Comparison of ENCODE assay signal across 10 mouse cellular contexts in genomic region chr1:134381795-134382625, GRCm38 (mm10). TPM values are rescaled to one million over a fixed set of nuclear protein-coding genes. Genes with fewer than 3 reads are reported as not detected.
DNase-seq lines count a peak whose midpoint lies in the region; ATAC-seq and TF ChIP-seq lines count a peak whose summit lies in the region.
"Had no signal": no experiment of that assay in that cellular context is flagged by ENCODE, and none has a peak within 500 bp of the region (broad histone marks: within the 10 kb centered on the region; RNA-seq: fewer than 3 reads in every experiment).

No protein-coding gene starts in this region.

- H3K27ac ChIP-seq in gastrocnemius, adult 2 months = peak overlapping the region; percentile 83
- peak overlapping the region; percentile 27; the same call in 1 of the 2 replicates for H3K27ac ChIP-seq in heart, embryonic 16.5 days (ENCODE audit: low read length)
- H3K27ac ChIP-seq in liver, embryonic 12.5 days = no peak overlapping the region
- no peak overlapping the region for H3K27ac ChIP-seq in neural tube, embryonic 13.5 days (replicated peaks)

- 6% methylated on average over 19 of the region's 19 CpGs for WGBS in heart, embryonic 16.5 days
- WGBS in liver, embryonic 12.5 days (ENCODE audit: insufficient replicate concordance) = 6% methylated on average over 19 of the region's 19 CpGs
- WGBS in neural tube, embryonic 13.5 days = 13% methylated on average over 19 of the region's 19 CpGs

- intact Hi-C loops in gastrocnemius, adult 2 months (cut with DNase I) = no loop called here

- no peak for ATAC-seq in heart, embryonic 16.5 days (replicated peaks; ENCODE audit: extremely low read depth, insufficient read depth, low FRiP score)
- no peak for ATAC-seq in liver, embryonic 12.5 days
- ATAC-seq in neural tube, embryonic 13.5 days (ENCODE audit: low read depth) = no peak

- peak overlapping the region; percentile 75 for H3K4me2 ChIP-seq in heart, embryonic 16.5 days (ENCODE audit: low read depth, low read length)
- H3K4me2 ChIP-seq in liver, embryonic 12.5 days = peak overlapping the region; percentile 59
- peak overlapping the region; percentile 50 for H3K4me2 ChIP-seq in neural tube, embryonic 13.5 days

- peak overlapping the region; percentile 60 for H3K4me3 ChIP-seq in gastrocnemius, adult 2 months
- H3K4me3 ChIP-seq in heart, embryonic 16.5 days (ENCODE audit: low read length) = peak overlapping the region; percentile 44
- peak overlapping the region; percentile 9; the same call in 1 of the 2 replicates for H3K4me3 ChIP-seq in liver, embryonic 12.5 days
- H3K4me3 ChIP-seq in neural tube, embryonic 13.5 days = peak overlapping the region; percentile 24

- no peaks in the 10 kb centered on the region for H3K36me3 ChIP-seq in heart, embryonic 16.5 days (ENCODE audit: control insufficient read depth, insufficient read depth)
- no peaks in the 10 kb centered on the region for H3K36me3 ChIP-seq in liver, embryonic 12.5 days
- H3K36me3 ChIP-seq in neural tube, embryonic 13.5 days = no peaks in the 10 kb centered on the region

- H3K27me3 ChIP-seq in heart, embryonic 16.5 days (ENCODE audit: control insufficient read depth, insufficient read depth, low read length) = peaks cover 2% of the 10 kb centered on the region; the same call in 1 of the 2 replicates
- peaks cover 8% of the 10 kb centered on the region; the same call in 1 of the 2 replicates for H3K27me3 ChIP-seq in liver, embryonic 12.5 days (replicated peaks)
- no peaks in the 10 kb centered on the region for H3K27me3 ChIP-seq in neural tube, embryonic 13.5 days

- no peak for TF ChIP-seq CTCF in gastrocnemius, adult 2 months (IDR thresholded peaks at IDR 0.05)

- H3K9ac ChIP-seq in heart, embryonic 16.5 days (ENCODE audit: low read length) = peak overlapping the region; percentile 70
- peak overlapping the region; percentile 20; the same call in 1 of the 2 replicates for H3K9ac ChIP-seq in liver, embryonic 12.5 days
- peak overlapping the region; percentile 41 for H3K9ac ChIP-seq in neural tube, embryonic 13.5 days

- no peak for DNase-seq in gastrocnemius, adult 2 months
- no peak for DNase-seq in gastrocnemius, adult 8-10 months (ENCODE audit: low spot score in 2 of 2)
- DNase-seq in embryo, embryonic 10.5 days (ENCODE audit: low spot score) = peak; percentile 54
- DNase-seq in spleen, adult 12 weeks (ENCODE audit: low spot score) = no peak
- no peak for DNase-seq in frontal cortex, postnatal 25 days (ENCODE audit: low spot score in 2 of 2)

- peaks cover 5% of the 10 kb centered on the region for H3K4me1 ChIP-seq in heart, embryonic 16.5 days (ENCODE audit: control insufficient read depth, insufficient read depth, low read length)
- no peaks in the 10 kb centered on the region for H3K4me1 ChIP-seq in liver, embryonic 12.5 days
- H3K4me1 ChIP-seq in neural tube, embryonic 13.5 days (replicated peaks) = peaks cover 10% of the 10 kb centered on the region

- peaks cover 4% of the 10 kb centered on the region; the same call in 1 of the 2 replicates for H3K9me3 ChIP-seq in heart, embryonic 16.5 days (replicated peaks; ENCODE audit: control insufficient read depth, low read length)
- H3K9me3 ChIP-seq in liver, embryonic 12.5 days (replicated peaks) = 0 out of 2 replicates have a peak, but pooled peaks cover 4% of the 10 kb centered on the region
- H3K9me3 ChIP-seq in neural tube, embryonic 13.5 days = no peaks in the 10 kb centered on the region

RNA-seq across cellular contexts. Expression of gene 4933406M09Rik, which starts 3.7 kb away (rescaled TPM):
- total RNA-seq in gastrocnemius, adult 2 months (2021) = not detected
- total RNA-seq in gastrocnemius, adult 8-10 months (2022) = not detected
- not detected in 2 replicates for polyA plus RNA-seq in heart, embryonic 16.5 days (2015; fragmentation: Nextera tagmentation; extraction: Ambion mirVana)
- polyA plus RNA-seq in liver, embryonic 12.5 days (2016; fragmentation: Nextera tagmentation; extraction: Ambion mirVana) = not detected in 2 replicates
- not detected in 2 replicates for polyA plus RNA-seq in neural tube, embryonic 13.5 days (2015; fragmentation: Nextera tagmentation; extraction: Ambion mirVana)
- total RNA-seq: CH12.LX had no signal
- polyA plus RNA-seq: spleen, adult 2 months had no signal

RNA-seq across cellular contexts. Expression of gene Tmem183a, which starts 20.2 kb away (rescaled TPM):
- 10 to 100 TPM; 12.3 to 12.4 TPM for total RNA-seq in gastrocnemius, adult 2 months (2021)
- total RNA-seq in gastrocnemius, adult 8-10 months (2022) = 10 to 100 TPM in 3 of 4 experiments, 1 to 10 TPM in 1; 8.5 to 13.5 (median 11.1) TPM
- polyA plus RNA-seq in heart, embryonic 16.5 days (2015; fragmentation: Nextera tagmentation; extraction: Ambion mirVana) = 57.5 and 60.4 TPM in 2 replicates
- polyA plus RNA-seq in liver, embryonic 12.5 days (2016; fragmentation: Nextera tagmentation; extraction: Ambion mirVana) = 62.9 and 69.7 TPM in 2 replicates
- polyA plus RNA-seq in neural tube, embryonic 13.5 days (2015; fragmentation: Nextera tagmentation; extraction: Ambion mirVana) = 105 and 117 TPM in 2 replicates

RNA-seq across cellular contexts. Expression of gene Cyb5r1, which starts 23.3 kb away (rescaled TPM):
- total RNA-seq in gastrocnemius, adult 2 months (2021) = 10 to 100 TPM; 82.3 to 84.1 TPM
- total RNA-seq in gastrocnemius, adult 8-10 months (2022) = 10 to 100 TPM; 79.7 to 98.2 (median 83.9) TPM
- polyA plus RNA-seq in heart, embryonic 16.5 days (2015; fragmentation: Nextera tagmentation; extraction: Ambion mirVana) = 42.2 and 49.0 TPM in 2 replicates
- 23.0 and 24.8 TPM in 2 replicates for polyA plus RNA-seq in liver, embryonic 12.5 days (2016; fragmentation: Nextera tagmentation; extraction: Ambion mirVana)
- 24.7 and 25.4 TPM in 2 replicates for polyA plus RNA-seq in neural tube, embryonic 13.5 days (2015; fragmentation: Nextera tagmentation; extraction: Ambion mirVana)

RNA-seq across cellular contexts. Expression of gene Adipor1, which starts 33.2 kb away (rescaled TPM):
- total RNA-seq in gastrocnemius, adult 2 months (2021) = 100 to 1,000 TPM; 163 to 196 TPM
- total RNA-seq in gastrocnemius, adult 8-10 months (2022) = 100 to 1,000 TPM; 196 to 235 (median 208) TPM
- polyA plus RNA-seq in heart, embryonic 16.5 days (2015; fragmentation: Nextera tagmentation; extraction: Ambion mirVana) = 138 and 148 TPM in 2 replicates
- 113 and 114 TPM in 2 replicates for polyA plus RNA-seq in liver, embryonic 12.5 days (2016; fragmentation: Nextera tagmentation; extraction: Ambion mirVana)
- polyA plus RNA-seq in neural tube, embryonic 13.5 days (2015; fragmentation: Nextera tagmentation; extraction: Ambion mirVana) = 79.7 and 84.0 TPM in 2 replicates

RNA-seq across cellular contexts. Expression of gene Ppfia4, which starts 49.3 kb away (rescaled TPM):
- total RNA-seq in gastrocnemius, adult 2 months (2021) = under 1 TPM; 0.42 to 0.46 TPM
- under 1 TPM; 0.21 to 0.65 (median 0.55) TPM for total RNA-seq in gastrocnemius, adult 8-10 months (2022)
- polyA plus RNA-seq in heart, embryonic 16.5 days (2015; fragmentation: Nextera tagmentation; extraction: Ambion mirVana) = 10.6 and 11.4 TPM in 2 replicates
- 1.5 TPM in 2 replicates for polyA plus RNA-seq in liver, embryonic 12.5 days (2016; fragmentation: Nextera tagmentation; extraction: Ambion mirVana)
- 10.9 and 11.7 TPM in 2 replicates for polyA plus RNA-seq in neural tube, embryonic 13.5 days (2015; fragmentation: Nextera tagmentation; extraction: Ambion mirVana)

Comparison
In these comparisons a context has a peak if more than half of its experiments do, and no peak if none do; other contexts are left out.
1. H3K27ac ChIP-seq: peak in gastrocnemius, adult 2 months (single experiment) and heart, embryonic 16.5 days (single experiment); none in liver, embryonic 12.5 days (single experiment) and neural tube, embryonic 13.5 days (single experiment).
2. H3K4me3 ChIP-seq: peak in every context shown above with its lines; median percentile 60 in gastrocnemius, adult 2 months; 44 in heart, embryonic 16.5 days; 24 in neural tube, embryonic 13.5 days; 9 in liver, embryonic 12.5 days.
3. H3K9ac ChIP-seq: peak in every context shown above with its lines; median percentile 70 in heart, embryonic 16.5 days; 41 in neural tube, embryonic 13.5 days; 20 in liver, embryonic 12.5 days.
4. Peak in every context shown above with its lines, with median percentiles within 50 percentile points of each other: H3K4me2 ChIP-seq.